Mouse (Mus musculus): ENCODE results near the gene Jade1. TPM values are rescaled to one million over a fixed set of nuclear protein-coding genes. Genes with fewer than 3 reads are reported as not detected.

Gene Jade1
- total and polyA plus RNA-seq, 3 experiments, result 116 to 150 (median 134) TPM

GRCm38 (mm10) chr3:41601226-41602020 lies 45.9 kb downstream of the Jade1 start:
- Histone ChIP-seq H3K4me3 (ENCODE audit: control insufficient read depth in 1 of 2, insufficient read depth in 1 of 2, low read depth in 2 of 2, low read length in 2 of 2) (no peak overlapping the region), H3K9ac (ENCODE audit: control insufficient read depth, low read depth, low read length, poor library complexity, severe bottlenecking) (no peak overlapping the region), H3K4me1 (ENCODE audit: control insufficient read depth in 1 of 2, insufficient read depth in 2 of 2, low read length in 2 of 2) (no peaks in the 10 kb centered on the region), H3K27me3 (ENCODE audit: control insufficient read depth in 1 of 2, insufficient read depth in 2 of 2, low read length in 2 of 2) (no peaks in the 10 kb centered on the region), H3K27ac (ENCODE audit: control insufficient read depth, low read depth, low read length) (no peak overlapping the region), H3K79me2 (ENCODE audit: control insufficient read depth, insufficient read depth, low read length, poor library complexity) (peaks cover 27% of the 10 kb centered on the region), H3K9me3 (replicated peaks; ENCODE audit: insufficient read depth, low read length) (no peaks in the 10 kb centered on the region), H3K36me3 (ENCODE audit: control insufficient read depth in 1 of 2, insufficient read depth in 2 of 2, low read length in 2 of 2) (peaks cover 2 to 25% of the 10 kb centered on the region in 2 experiments; a peak in 3 of 4 replicates)
- no peak for DNase-seq (ENCODE audit: low read depth, low spot score)
- no peak for TF ChIP-seq RAD21 (IDR thresholded peaks at IDR 0.05; ENCODE audit: low read depth, low read length)
- no peak for TF ChIP-seq MAZ (IDR thresholded peaks at IDR 0.05; ENCODE audit: low read depth, low read length)
- TF ChIP-seq GATA1 (IDR thresholded peaks at IDR 0.05; ENCODE audit: low read depth, low read length), result no peak
- TF ChIP-seq SIN3A (IDR thresholded peaks at IDR 0.05; ENCODE audit: low read length), result no peak
- TF ChIP-seq HCFC1 (IDR thresholded peaks at IDR 0.05; ENCODE audit: low read depth, low read length), result no peak
- TF ChIP-seq CHD2 (IDR thresholded peaks at IDR 0.05; ENCODE audit: low read length), result no peak
- no peak for TF ChIP-seq EP300 (IDR thresholded peaks at IDR 0.05; ENCODE audit: low read depth in 1 of 2, low read length in 2 of 2)
- TF ChIP-seq GABPA (IDR thresholded peaks at IDR 0.05; ENCODE audit: low read depth, low read length), result no peak

- Histone ChIP-seq H3K27me3 (ENCODE audit: control insufficient read depth in 1 of 2, insufficient read depth in 2 of 2, low read length in 2 of 2) (no peaks in the 10 kb centered on the region), H3K4me1 (ENCODE audit: control insufficient read depth in 1 of 2, insufficient read depth in 2 of 2, low read length in 2 of 2) (no peaks in the 10 kb centered on the region), H3K79me2 (ENCODE audit: control insufficient read depth, insufficient read depth, low read length, poor library complexity) (peaks cover 18% of the 10 kb centered on the region), H3K9ac (ENCODE audit: control insufficient read depth, low read depth, low read length, poor library complexity, severe bottlenecking) (no peak overlapping the region), H3K36me3 (ENCODE audit: control insufficient read depth in 1 of 2, insufficient read depth in 2 of 2, low read length in 2 of 2) (peaks cover 2 to 27% of the 10 kb centered on the region in 2 experiments; a peak in 3 of 4 replicates), H3K4me3 (ENCODE audit: control insufficient read depth in 1 of 2, insufficient read depth in 1 of 2, low read depth in 2 of 2, low read length in 2 of 2) (no peak overlapping the region), H3K27ac (ENCODE audit: control insufficient read depth, low read depth, low read length) (no peak overlapping the region), H3K9me3 (replicated peaks; ENCODE audit: insufficient read depth, low read length) (no peaks in the 10 kb centered on the region)
- DNase-seq (ENCODE audit: low read depth, low spot score), result no peak
- TF ChIP-seq SMC3 (IDR thresholded peaks at IDR 0.05; ENCODE audit: low read depth, low read length), result no peak
- no peak for TF ChIP-seq ETS1 (IDR thresholded peaks at IDR 0.05; ENCODE audit: low read depth, low read length)
- no peak for TF ChIP-seq RCOR1 (IDR thresholded peaks at IDR 0.05; ENCODE audit: low read depth, low read length)
- TF ChIP-seq MYC (IDR thresholded peaks at IDR 0.05; ENCODE audit: low read depth, low read length), result no peak
- TF ChIP-seq GATA1 (IDR thresholded peaks at IDR 0.05; ENCODE audit: low read depth, low read length), result no peak
These were observed 47.4 kb downstream of the Jade1 start for GRCm38 (mm10) chr3:41602933-41603332.

DNA sequence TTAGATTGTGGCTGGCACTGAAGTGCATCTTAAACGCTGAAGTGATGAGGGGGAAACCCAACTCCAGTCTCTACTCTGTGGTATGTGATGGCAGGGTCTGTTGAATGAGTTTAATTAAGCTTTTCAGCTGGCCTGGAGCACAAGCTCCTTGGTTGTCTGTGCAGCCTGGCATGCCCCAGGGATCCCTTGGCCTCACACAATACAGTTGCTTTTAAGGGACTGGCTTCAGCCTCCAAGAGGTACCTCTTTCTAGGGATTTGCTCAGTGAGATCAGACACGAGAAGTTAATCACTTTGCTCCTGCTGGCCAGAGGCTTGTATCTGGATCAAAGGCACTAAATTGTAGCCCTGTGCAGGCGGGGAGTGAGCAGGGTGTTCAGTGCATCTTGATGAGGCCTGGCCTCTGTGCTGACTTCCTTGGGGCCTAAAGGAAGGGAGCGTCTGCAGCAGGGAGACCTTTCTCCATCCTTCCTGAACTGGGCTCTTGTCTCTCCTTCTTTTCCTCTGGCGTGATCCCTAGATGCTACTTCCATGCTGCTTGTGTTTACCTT lies 48.0 kb downstream of the Jade1 start:
- Histone ChIP-seq H3K4me1 (ENCODE audit: control insufficient read depth in 1 of 2, insufficient read depth in 2 of 2, low read length in 2 of 2) (no peaks in the 10 kb centered on the region), H3K9ac (ENCODE audit: control insufficient read depth, low read depth, low read length, poor library complexity, severe bottlenecking) (no peak overlapping the region), H3K36me3 (ENCODE audit: control insufficient read depth in 1 of 2, insufficient read depth in 2 of 2, low read length in 2 of 2) (peaks cover 2 to 28% of the 10 kb centered on the region in 2 experiments; a peak in 3 of 4 replicates), H3K4me3 (ENCODE audit: control insufficient read depth in 1 of 2, insufficient read depth in 1 of 2, low read depth in 2 of 2, low read length in 2 of 2) (no peak overlapping the region), H3K9me3 (replicated peaks; ENCODE audit: insufficient read depth, low read length) (no peaks in the 10 kb centered on the region), H3K27me3 (ENCODE audit: control insufficient read depth in 1 of 2, insufficient read depth in 2 of 2, low read length in 2 of 2) (no peaks in the 10 kb centered on the region), H3K79me2 (ENCODE audit: control insufficient read depth, insufficient read depth, low read length, poor library complexity) (peaks cover 16% of the 10 kb centered on the region), H3K27ac (ENCODE audit: control insufficient read depth, low read depth, low read length) (no peak overlapping the region)
- DNase-seq (ENCODE audit: low read depth, low spot score), result no peak
- TF ChIP-seq GABPA (IDR thresholded peaks at IDR 0.05; ENCODE audit: low read depth, low read length) (no peak), USF2 (IDR thresholded peaks at IDR 0.05; ENCODE audit: borderline replicate concordance in 1 of 2, insufficient read depth in 1 of 2, low read depth in 1 of 2, low read length in 2 of 2) (no peak), MEF2A (IDR thresholded peaks at IDR 0.05; ENCODE audit: extremely low read depth, insufficient replicate concordance, low read depth, low read length, poor library complexity, severe bottlenecking) (no peak), USF1 (IDR thresholded peaks at IDR 0.05; ENCODE audit: low read depth, low read length) (no peak), GATA1 (IDR thresholded peaks at IDR 0.05; ENCODE audit: low read depth, low read length) (no peak), NRF1 (IDR thresholded peaks at IDR 0.05; ENCODE audit: insufficient read depth, low read depth, low read length, poor library complexity, severe bottlenecking) (no peak), ELF1 (IDR thresholded peaks at IDR 0.05; ENCODE audit: low read depth, low read length) (no peak), CHD1 (IDR thresholded peaks at IDR 0.05; ENCODE audit: low read depth, low read length) (no peak)
